Mouse (Mus musculus) limb, embryonic 11.5 days (tissue): Measurements from ENCODE around the gene Tmem95. TPM values are rescaled to one million over a fixed set of nuclear protein-coding genes. Genes with fewer than 3 reads are reported as not detected.

ENCODE experiments used
- ATAC-seq: fragments of 200-750 bp; cut with Nextera tagmentation; 2 replicates; pipeline ENCODE4 v1.8.0; 2017; ENCODE audit warnings: low read depth; ENCODE audit not compliant: insufficient number of reproducible peaks, low FRiP score, low TSS enrichment
- DNase-seq: peaks from one replicate; pipeline ENCODE4 v3.0.0-alpha.2; 2015; ENCODE audit warnings: low spot score
- H3K27ac ChIP-seq: fragments of 300-500 bp; sonication (generic); replicated peaks from 2 replicates; pipeline ENCODE4 v1.5.1; 2014; ENCODE audit warnings: low read depth, mild to moderate bottlenecking, low read length
- H3K27me3 ChIP-seq: fragments of 300-500 bp; sonication (generic); 2 replicates; pipeline ENCODE4 v1.6.1; 2014; ENCODE audit warnings: mild to moderate bottlenecking, low read length, mixed read lengths; ENCODE audit not compliant: control insufficient read depth, insufficient read depth
- H3K36me3 ChIP-seq: fragments of 300-500 bp; sonication (generic); 2 replicates; pipeline ENCODE4 v1.6.1; 2014; ENCODE audit warnings: mild to moderate bottlenecking, low read length, moderate library complexity, mixed read lengths; ENCODE audit not compliant: control insufficient read depth, insufficient read depth
- H3K4me1 ChIP-seq: fragments of 300-500 bp; sonication (generic); 2 replicates; pipeline ENCODE4 v1.6.1; 2014; ENCODE audit warnings: low read length, mixed read lengths; ENCODE audit not compliant: control insufficient read depth, insufficient read depth
- H3K4me2 ChIP-seq: fragments of 300-500 bp; sonication (generic); 2 replicates; pipeline ENCODE4 v1.6.1; 2014; ENCODE audit warnings: low read depth, mild to moderate bottlenecking, moderate library complexity; ENCODE audit not compliant: severe bottlenecking
- H3K4me3 ChIP-seq: fragments of 300-500 bp; sonication (generic); 2 replicates; pipeline ENCODE4 v1.5.1; 2014; ENCODE audit warnings: low read depth, low read length
- H3K9ac ChIP-seq: fragments of 300-500 bp; sonication (generic); 2 replicates; pipeline ENCODE4 v1.6.1; 2014; ENCODE audit warnings: mild to moderate bottlenecking, low read length
- H3K9me3 ChIP-seq: fragments of 300-500 bp; sonication (generic); 2 replicates; pipeline ENCODE4 v1.6.1; 2016; ENCODE audit warnings: low read length; ENCODE audit not compliant: control insufficient read depth
- WGBS: fragments of 180-500 bp; shearing (Covaris S2); extraction: QIAGEN DNeasy Blood & Tissue Kit; methylation state at CpG from one replicate; pipeline ENCODE4 v1.1.7; 2014; 5-methylcytosine and 5-hydroxymethylcytosine counted together
- polyA plus RNA-seq: library from polyadenylated mRNA; unstranded; fragments of >200 nt; fragmentation: Nextera tagmentation; extraction: Ambion mirVana; gene quantifications from 2 replicates; pipeline ENCODE4 v1.2.1, GENCODE M21; 2014

Tmem95 gene
- polyA plus RNA-seq, 1 experiment from 2014 or later = not detected

DNA sequence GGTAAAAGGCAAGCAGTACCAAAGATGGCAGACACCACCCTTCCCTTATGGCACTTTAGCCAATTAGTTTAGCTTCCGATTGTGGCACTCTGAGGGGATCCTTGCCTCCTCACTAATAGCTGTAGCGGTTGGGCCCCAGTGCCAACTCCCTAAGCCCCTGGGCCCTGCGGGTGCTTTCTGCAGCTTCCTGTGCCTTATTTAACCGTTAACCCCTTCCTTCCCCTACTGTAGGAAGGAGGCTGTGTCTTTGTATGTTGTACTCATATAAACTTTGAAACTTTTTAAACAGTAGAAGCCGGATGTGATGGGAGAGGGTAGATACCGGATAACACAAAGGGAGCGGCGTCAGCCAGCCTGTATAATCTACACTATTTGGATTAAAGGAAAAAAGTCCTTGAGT lies 27.1 kb downstream of the Tmem95 start:
- no peak overlapping the region for H3K4me2 ChIP-seq
- H3K36me3 ChIP-seq = peaks cover 15% of the 10 kb centered on the region
- DNase-seq = no peak
- no peaks in the 10 kb centered on the region for H3K27me3 ChIP-seq
- no peak overlapping the region for H3K27ac ChIP-seq
- 77% methylated on average over 8 of the region's 8 CpGs for WGBS
- H3K4me3 ChIP-seq = no peak overlapping the region
- H3K4me1 ChIP-seq = peaks cover 11% of the 10 kb centered on the region
- no peaks in the 10 kb centered on the region for H3K9me3 ChIP-seq
- ATAC-seq = no peak
- no peak overlapping the region for H3K9ac ChIP-seq

DNA sequence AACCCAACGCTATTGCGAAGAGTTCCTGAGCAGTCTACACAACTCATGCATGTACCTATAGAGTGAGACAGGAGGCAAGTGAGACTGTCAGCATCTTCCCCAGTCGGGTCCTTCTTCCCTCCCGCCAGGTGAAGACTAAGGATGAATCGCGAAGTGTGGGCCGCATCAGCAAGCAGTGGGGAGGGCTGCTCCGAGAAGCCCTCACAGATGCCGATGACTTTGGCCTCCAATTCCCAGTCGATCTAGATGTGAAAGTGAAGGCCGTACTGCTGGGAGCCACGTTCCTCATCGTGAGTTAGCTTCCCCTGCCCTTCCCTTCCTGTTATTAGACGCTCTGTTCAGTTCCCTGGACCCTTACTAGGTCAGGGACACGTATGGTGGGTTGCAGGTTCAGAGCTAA lies 27.9 kb downstream of the Tmem95 start:
- no peak overlapping the region for H3K4me3 ChIP-seq
- WGBS = 94% methylated on average over 15 of the region's 15 CpGs
- no peak overlapping the region for H3K4me2 ChIP-seq
- DNase-seq (no peak), ATAC-seq (no peak)
- H3K9me3 ChIP-seq = no peaks in the 10 kb centered on the region
- H3K27me3 ChIP-seq = no peaks in the 10 kb centered on the region
- H3K9ac ChIP-seq = no peak overlapping the region
- no peak overlapping the region for H3K27ac ChIP-seq
- peaks cover 15% of the 10 kb centered on the region for H3K36me3 ChIP-seq
- peaks cover 11% of the 10 kb centered on the region for H3K4me1 ChIP-seq

DNA sequence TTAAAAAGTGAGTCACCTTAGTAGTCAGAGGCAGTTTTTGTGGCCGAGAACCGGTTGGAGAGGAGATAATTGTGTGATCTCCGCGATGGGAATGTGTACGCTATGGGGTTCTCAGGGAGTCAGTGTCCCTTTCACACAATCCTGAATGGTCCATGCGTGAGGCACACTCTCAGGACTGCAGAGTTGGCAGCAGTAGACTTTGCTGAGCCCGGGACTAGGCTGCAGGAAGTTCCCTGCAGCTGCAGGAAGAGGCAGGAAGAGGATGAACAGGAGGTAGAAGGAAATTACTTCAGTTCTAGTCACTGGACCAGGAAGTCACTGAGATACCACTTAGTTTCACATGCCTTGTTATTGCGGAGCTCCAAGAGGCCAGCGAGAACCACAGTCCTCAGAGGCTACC lies 28.7 kb downstream of the Tmem95 start:
- H3K4me1 ChIP-seq = peaks cover 11% of the 10 kb centered on the region
- peaks cover 15% of the 10 kb centered on the region for H3K36me3 ChIP-seq
- 0 out of 2 replicates have a peak overlapping the region, but pooled peaks have one; percentile 10 for H3K4me2 ChIP-seq
- no peak for DNase-seq
- no peak overlapping the region for H3K4me3 ChIP-seq
- H3K27ac ChIP-seq = no peak overlapping the region
- WGBS = 91% methylated on average over 9 of the region's 9 CpGs
- H3K9ac ChIP-seq = no peak overlapping the region
- no peak for ATAC-seq
- H3K27me3 ChIP-seq = no peaks in the 10 kb centered on the region
- no peaks in the 10 kb centered on the region for H3K9me3 ChIP-seq

DNA sequence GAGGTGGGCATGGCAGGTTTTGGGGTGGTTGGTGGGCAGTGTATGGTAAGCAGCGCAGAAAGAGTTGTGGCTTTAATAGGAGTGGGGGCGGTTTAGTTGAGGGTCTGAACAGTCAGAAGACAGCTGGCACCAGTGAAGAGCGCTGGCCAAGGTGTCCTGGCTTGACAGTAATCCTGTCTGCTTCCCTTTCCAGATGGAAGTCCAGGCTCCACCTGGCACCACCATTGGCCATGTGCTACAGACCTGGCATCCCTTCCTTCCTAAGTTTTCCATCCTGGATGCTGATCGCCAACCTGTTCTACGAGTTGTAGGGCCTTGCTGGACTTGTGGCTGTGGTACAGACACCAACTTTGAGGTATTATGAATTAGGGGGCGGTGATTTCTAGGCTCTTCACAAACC lies 29.8 kb downstream of the Tmem95 start:
- H3K36me3 ChIP-seq = peaks cover 15% of the 10 kb centered on the region
- peaks cover 11% of the 10 kb centered on the region for H3K4me1 ChIP-seq
- H3K9ac ChIP-seq = no peak overlapping the region
- H3K9me3 ChIP-seq = no peaks in the 10 kb centered on the region
- DNase-seq (no peak), ATAC-seq (no peak)
- WGBS = 94% methylated on average over 6 of the region's 6 CpGs
- no peak overlapping the region for H3K4me3 ChIP-seq
- H3K4me2 ChIP-seq = no peak overlapping the region; the same call in 1 of the 2 replicates
- no peaks in the 10 kb centered on the region for H3K27me3 ChIP-seq
- H3K27ac ChIP-seq = no peak overlapping the region

DNA sequence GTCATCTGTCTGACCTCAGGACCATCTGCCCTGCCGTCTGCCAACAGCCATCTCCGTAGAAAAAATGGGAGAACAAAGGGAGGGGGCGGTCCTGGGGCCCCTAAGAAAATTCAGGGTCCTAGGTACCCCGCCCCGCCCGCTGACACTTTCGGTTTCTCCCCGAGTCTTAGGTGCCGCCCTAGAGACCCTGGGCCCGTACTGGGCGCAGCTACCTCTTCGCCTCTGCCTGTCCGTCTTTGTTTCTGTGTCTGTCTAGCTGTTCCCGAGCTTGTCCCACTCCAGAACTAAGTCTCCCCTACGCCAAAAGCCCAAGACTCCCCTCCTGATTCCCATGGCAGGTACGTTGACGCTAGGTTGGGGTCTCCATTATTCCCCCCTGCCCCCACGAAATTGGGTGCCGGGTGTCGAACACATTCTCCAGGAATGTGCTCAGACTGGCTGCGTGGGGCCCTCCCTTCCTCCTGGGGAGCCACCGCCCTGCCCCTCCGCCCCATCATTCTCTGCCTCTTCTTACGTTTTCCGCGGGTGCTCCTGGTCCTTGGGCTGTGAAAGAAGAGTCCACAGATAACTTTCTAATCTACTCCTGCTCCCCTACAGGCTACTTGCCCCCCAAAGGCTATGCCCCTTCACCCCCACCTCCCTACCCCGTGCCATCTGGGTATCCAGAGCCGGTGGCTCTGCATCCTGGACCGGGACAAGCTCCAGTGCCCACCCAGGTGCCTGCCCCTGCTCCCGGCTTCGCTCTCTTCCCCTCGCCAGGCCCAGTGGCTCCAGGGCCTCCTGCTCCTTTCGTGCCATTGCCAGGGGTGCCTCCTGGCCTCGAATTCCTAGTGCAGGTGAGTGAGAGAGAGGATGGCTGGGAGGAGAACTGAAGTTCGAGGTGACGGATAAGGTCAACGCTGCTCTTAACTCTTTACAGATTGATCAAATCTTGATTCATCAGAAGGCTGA lies 30.8 kb downstream of the Tmem95 start:
- H3K27ac ChIP-seq = peak overlapping the region; percentile 97
- no peaks in the 10 kb centered on the region for H3K9me3 ChIP-seq
- DNase-seq = peak; percentile 62
- H3K36me3 ChIP-seq = peaks cover 15% of the 10 kb centered on the region
- peak overlapping the region; percentile 70 for H3K9ac ChIP-seq
- H3K4me3 ChIP-seq = peak overlapping the region; percentile 74
- 11% methylated on average over 37 of the region's 37 CpGs for WGBS
- no peaks in the 10 kb centered on the region for H3K27me3 ChIP-seq
- H3K4me2 ChIP-seq = peak overlapping the region; percentile 75
- peaks cover 11% of the 10 kb centered on the region for H3K4me1 ChIP-seq
- ATAC-seq = peak; percentile 53; the same call in 1 of the 2 replicates

DNA sequence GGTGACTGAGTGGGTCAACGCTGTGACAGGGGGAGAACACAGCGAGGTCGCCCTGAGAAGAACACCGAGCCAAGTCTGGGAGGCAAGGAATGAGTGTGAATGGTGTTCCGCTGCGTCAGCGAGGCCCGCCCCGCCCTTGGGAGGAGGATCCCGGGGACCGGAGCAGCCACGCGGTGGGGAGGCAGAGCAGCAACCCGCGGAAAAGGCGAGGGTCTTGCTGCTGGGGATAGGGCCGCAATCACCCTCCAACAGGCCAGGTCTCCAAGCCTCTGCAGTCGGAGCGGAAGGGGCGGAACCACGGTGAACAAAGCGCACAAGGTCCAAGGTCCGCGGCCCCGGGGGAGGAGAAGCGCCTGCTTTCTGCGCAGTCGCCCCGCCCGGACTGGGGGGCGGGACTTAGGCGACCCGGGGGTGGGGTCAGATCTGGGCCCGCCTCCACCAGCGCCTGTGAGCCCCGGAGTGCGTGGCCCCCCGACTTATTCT lies 31.6 kb downstream of the Tmem95 start, which contains the start of gene Plscr3:
Gene Plscr3 (plus strand): TSS at position 179 of the 483 bp plus-strand sequence.
- Histone ChIP-seq H3K4me2 (peak within 1 kb of the TSS; percentile 75), H3K4me3 (peak within 1 kb of the TSS; percentile 74), H3K9me3 (no peaks in the 10 kb centered on the region), H3K9ac (peak within 1 kb of the TSS; percentile 70), H3K36me3 (peaks cover 10% of the 10 kb centered on the region), H3K27me3 (no peaks in the 10 kb centered on the region), H3K27ac (peak within 1 kb of the TSS; percentile 97), H3K4me1 (peaks cover 11% of the 10 kb centered on the region)
- WGBS = under 1% methylated on average over 38 of the region's 38 CpGs
- DNase-seq (peak; percentile 97), ATAC-seq (peak; percentile 88)

DNA sequence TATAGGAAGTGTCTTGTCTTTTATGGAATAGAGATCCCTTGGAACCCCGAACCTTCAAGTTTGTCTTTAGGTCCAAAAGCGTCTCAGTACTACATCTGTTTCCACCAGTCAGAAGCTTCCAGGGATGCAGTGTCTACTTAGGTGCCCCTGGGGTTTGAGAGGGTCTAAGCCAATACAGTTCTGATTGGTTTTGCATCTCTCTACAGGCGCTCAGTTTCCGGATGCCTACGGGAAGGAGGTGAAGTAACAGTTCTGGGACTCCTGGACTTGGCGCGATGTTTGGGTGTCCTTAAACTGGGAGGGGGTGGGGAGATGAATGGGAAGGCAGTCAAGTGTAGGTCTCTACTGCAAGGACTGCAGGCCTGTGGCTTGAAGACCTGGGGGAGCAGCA lies 39.1 kb downstream of the Tmem95 start:
- ATAC-seq = peak; percentile 1; the same call in 1 of the 2 replicates
- WGBS = 3% methylated on average over 7 of the region's 7 CpGs
- peaks cover 14% of the 10 kb centered on the region for H3K27me3 ChIP-seq
- H3K4me2 ChIP-seq = peak overlapping the region; percentile 66
- H3K4me3 ChIP-seq = peak overlapping the region; percentile 62
- peak overlapping the region; percentile 81 for H3K27ac ChIP-seq
- no peak for DNase-seq
- peak overlapping the region; percentile 63 for H3K9ac ChIP-seq
- H3K9me3 ChIP-seq = no peaks in the 10 kb centered on the region
- no peaks in the 10 kb centered on the region for H3K36me3 ChIP-seq
- peaks cover 24% of the 10 kb centered on the region for H3K4me1 ChIP-seq

DNA sequence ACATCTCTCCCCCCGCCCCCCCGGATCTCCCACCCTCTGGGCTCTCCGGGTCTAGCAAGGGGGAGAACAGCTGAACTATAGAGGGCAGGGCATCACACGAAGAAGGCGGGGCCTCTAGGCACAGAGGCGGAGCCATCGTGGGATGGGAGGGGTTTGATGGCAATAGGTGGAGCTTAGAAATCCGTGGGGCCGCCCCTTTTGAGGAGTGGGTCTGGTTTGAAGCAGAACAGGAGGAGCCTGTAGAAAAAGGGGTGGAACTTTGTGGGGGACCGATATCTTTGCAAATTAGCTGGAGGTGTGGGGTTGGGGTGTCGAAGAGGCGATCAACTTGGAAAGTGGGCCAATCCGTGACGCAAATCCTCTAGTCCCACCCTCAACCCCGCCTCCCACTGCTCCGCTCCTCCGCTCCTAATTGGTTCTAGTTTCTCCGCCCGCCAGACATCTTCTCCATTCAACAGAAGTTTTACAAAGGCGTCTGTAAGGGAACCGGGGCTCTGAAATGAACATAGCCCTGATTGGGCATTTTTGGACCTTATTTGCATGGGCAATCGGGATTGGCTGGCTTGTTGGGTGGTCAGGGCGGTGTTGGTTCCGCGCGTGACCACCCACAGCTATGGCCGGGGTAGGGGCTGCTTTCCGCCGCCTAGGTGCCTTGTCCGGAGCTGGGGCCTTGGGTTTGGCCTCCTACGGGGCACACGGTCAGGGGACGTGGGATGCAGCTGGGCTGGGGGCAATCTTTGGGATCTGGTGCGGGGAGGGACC lies 39.7 kb downstream of the Tmem95 start, which contains the start of gene Tmem256:
Gene Tmem256 (plus strand): TSS at position 563 of the 762 bp plus-strand sequence.
- peak within 1 kb of the TSS; percentile 85 for H3K4me2 ChIP-seq

More for the DNA sequence above, 39.7 kb downstream of the Tmem95 start, which contains the start of gene Tmem256:
- ATAC-seq = peak; percentile 89
- DNase-seq = peak; percentile 97
- no peaks in the 10 kb centered on the region for H3K9me3 ChIP-seq
- H3K27ac ChIP-seq = peak within 1 kb of the TSS; percentile 81
- WGBS = under 1% methylated on average over 34 of the region's 34 CpGs
- no peaks in the 10 kb centered on the region for H3K36me3 ChIP-seq
- H3K27me3 ChIP-seq = peaks cover 15% of the 10 kb centered on the region
- H3K4me1 ChIP-seq = peaks cover 24% of the 10 kb centered on the region
- H3K4me3 ChIP-seq = peak within 1 kb of the TSS; percentile 62
- peak within 1 kb of the TSS; percentile 70 for H3K9ac ChIP-seq
